Mouse (Mus musculus) liver, embryonic 14.5 days (tissue): ENCODE measurements at regions not wholly inside any gene's neighbourhood (a gene's known extent, or its start where the extent isn't known, plus 50 kb on each side); places are given as distances from the start of the nearest gene placed in this dataset.

Experiments used
- CTCF ChIP-seq: IDR thresholded peaks from 2 replicates; pipeline ENCODE4 v1.5.1; 2016; ENCODE audit warnings: antibody characterized with exemption, low read depth, control low read depth
- EP300 ChIP-seq: IDR thresholded peaks from 2 replicates; pipeline ENCODE4 v1.6.1; 2016; ENCODE audit warnings: antibody characterized with exemption, low read depth

DNA sequence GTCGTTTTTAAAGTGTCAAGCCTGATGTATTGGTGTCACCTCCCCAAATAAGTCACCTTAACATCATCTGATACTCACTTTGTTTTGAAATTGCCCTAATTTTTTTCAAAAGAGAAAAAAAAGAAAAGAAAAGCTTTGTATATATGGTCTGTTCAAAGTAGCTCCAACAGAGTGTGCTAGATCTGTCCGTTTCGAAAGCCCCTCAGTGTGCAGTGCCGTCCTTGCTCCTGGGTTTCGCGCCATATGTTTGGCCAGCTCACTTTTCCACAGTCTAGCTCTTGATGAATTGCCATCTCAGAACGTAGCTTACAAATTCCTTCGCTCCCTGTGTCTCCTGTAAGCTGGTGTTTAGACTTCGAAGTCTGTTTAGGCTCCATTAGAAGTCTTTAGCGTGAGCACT is 117.7 kb upstream of the Spin1 start:
- TF ChIP-seq EP300: no peak
- no peak for TF ChIP-seq CTCF
